In the genomic region with DNA sequence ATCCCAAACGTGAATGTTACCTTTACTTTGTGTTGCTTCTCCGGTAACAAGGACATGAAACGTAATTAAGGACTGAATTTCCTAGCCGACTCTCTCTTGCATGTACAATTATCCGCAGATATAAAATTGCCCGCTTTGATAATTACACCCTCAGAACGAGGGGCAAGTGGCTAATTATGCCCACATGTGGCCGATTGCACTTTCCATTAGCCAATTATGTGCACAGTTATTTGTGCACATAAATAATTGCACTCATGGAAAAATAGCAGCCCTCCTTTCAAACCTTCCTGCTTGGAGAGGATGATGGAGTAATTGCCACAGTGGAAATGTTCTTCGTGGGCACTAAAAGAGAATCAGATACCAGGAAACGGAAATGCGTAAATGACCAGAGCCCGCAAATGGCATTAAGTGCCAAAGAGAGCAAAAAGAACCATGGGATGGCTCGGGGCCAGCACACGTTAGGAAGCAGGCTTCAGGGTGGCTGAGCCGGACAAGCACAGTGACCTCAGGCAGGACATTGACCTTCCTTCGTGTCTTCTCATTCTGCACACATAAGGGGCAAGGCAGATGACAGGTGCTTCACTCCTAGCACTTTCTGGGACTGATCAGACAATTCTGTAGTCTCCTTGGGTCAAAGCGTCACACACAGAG, we compare ENCODE assay signal across 13 mouse cellular contexts.
DNase-seq lines count a peak whose midpoint lies in the region; ATAC-seq and TF ChIP-seq lines count a peak whose summit lies in the region.
"Had no signal": no experiment of that assay in that cellular context is flagged by ENCODE, and none has a peak within 500 bp of the region (broad histone marks: within the 10 kb centered on the region; RNA-seq: fewer than 3 reads in every experiment).

No protein-coding gene starts in this region.

- TF ChIP-seq CTCF in thymus, adult 2 months (IDR thresholded peaks at IDR 0.05; ENCODE audit: borderline replicate concordance, control insufficient read depth, extremely low read depth, insufficient read depth, low read length, poor library complexity), result no peak

- no peak overlapping the region for H3K4me2 ChIP-seq in hindbrain, embryonic 13.5 days
- no peak overlapping the region for H3K4me2 ChIP-seq in hindbrain, embryonic 11.5 days (replicated peaks; ENCODE audit: low read depth, low read length)
- H3K4me2 ChIP-seq in midbrain, embryonic 15.5 days, result peak overlapping the region; percentile 32; the same call in 1 of the 2 replicates
- peak overlapping the region; percentile 47 for H3K4me2 ChIP-seq in forebrain, embryonic 16.5 days (ENCODE audit: low read length)
- H3K4me2 ChIP-seq in neural tube, embryonic 15.5 days, result peak overlapping the region; percentile 45
- H3K4me2 ChIP-seq: liver, embryonic 13.5 days had no signal

- no peak overlapping the region for H3K4me3 ChIP-seq in hindbrain, embryonic 13.5 days
- H3K4me3 ChIP-seq in hindbrain, embryonic 11.5 days (ENCODE audit: low read depth, low read length), result no peak overlapping the region
- H3K4me3 ChIP-seq in midbrain, embryonic 15.5 days, result no peak overlapping the region
- no peak overlapping the region for H3K4me3 ChIP-seq in midbrain, embryonic 10.5 days
- 0 out of 2 replicates have a peak overlapping the region, but pooled peaks have one; percentile 1 for H3K4me3 ChIP-seq in forebrain, embryonic 16.5 days (replicated peaks; ENCODE audit: low read length)
- H3K4me3 ChIP-seq in neural tube, embryonic 15.5 days (replicated peaks), result no peak overlapping the region
- no peak overlapping the region for H3K4me3 ChIP-seq in thymus, adult 2 months (ENCODE audit: control insufficient read depth, insufficient read depth, low read length)
- H3K4me3 ChIP-seq: liver, embryonic 13.5 days; megakaryocyte, embryonic 14.5 days had no signal

- peak overlapping the region; percentile 77 for H3K27ac ChIP-seq in hindbrain, embryonic 13.5 days
- H3K27ac ChIP-seq in hindbrain, embryonic 11.5 days (ENCODE audit: low read depth, low read length), result no peak overlapping the region
- peak overlapping the region; percentile 65; the same call in 1 of the 2 replicates for H3K27ac ChIP-seq in midbrain, embryonic 15.5 days
- H3K27ac ChIP-seq in midbrain, embryonic 10.5 days (replicated peaks), result no peak overlapping the region
- H3K27ac ChIP-seq in forebrain, embryonic 16.5 days (ENCODE audit: low read length), result peak overlapping the region; percentile 58; the same call in 1 of the 2 replicates
- H3K27ac ChIP-seq in neural tube, embryonic 15.5 days (replicated peaks), result peak overlapping the region; percentile 38
- no peak overlapping the region for H3K27ac ChIP-seq in thymus, adult 2 months (ENCODE audit: control insufficient read depth, insufficient read depth, low read length)
- H3K27ac ChIP-seq: liver, embryonic 13.5 days had no signal

- no peak overlapping the region for H3K9ac ChIP-seq in hindbrain, embryonic 13.5 days
- H3K9ac ChIP-seq in hindbrain, embryonic 11.5 days (ENCODE audit: low read depth, low read length), result no peak overlapping the region
- no peak overlapping the region for H3K9ac ChIP-seq in midbrain, embryonic 15.5 days
- H3K9ac ChIP-seq in forebrain, embryonic 16.5 days (replicated peaks; ENCODE audit: low read depth, low read length), result peak overlapping the region; percentile 46; the same call in 1 of the 2 replicates
- H3K9ac ChIP-seq in neural tube, embryonic 15.5 days (replicated peaks), result no peak overlapping the region
- H3K9ac ChIP-seq: liver, embryonic 13.5 days had no signal

- WGBS in hindbrain, embryonic 13.5 days, result 63% methylated on average over 17 of the region's 17 CpGs
- 84% methylated on average over 17 of the region's 17 CpGs for WGBS in hindbrain, embryonic 11.5 days
- WGBS in midbrain, embryonic 15.5 days, result 62% methylated on average over 17 of the region's 17 CpGs
- 84% methylated on average over 17 of the region's 17 CpGs for WGBS in midbrain, embryonic 10.5 days
- whole genome bisulfite sequencing in forebrain, embryonic 16.5 days, result 22% methylated on average over 17 of the region's 17 CpGs
- 49% methylated on average over 17 of the region's 17 CpGs for WGBS in neural tube, embryonic 15.5 days
- 96% methylated on average over 17 of the region's 17 CpGs for WGBS in thymus, adult 2 months

- ATAC-seq in hindbrain, embryonic 13.5 days (ENCODE audit: low FRiP score), result 0 out of 2 replicates have a peak, but pooled peaks have one; percentile 17
- ATAC-seq in hindbrain, embryonic 11.5 days (ENCODE audit: low FRiP score), result no peak
- no peak for ATAC-seq in midbrain, embryonic 15.5 days (replicated peaks)
- peak; percentile 39; the same call in 1 of the 2 replicates for ATAC-seq in forebrain, embryonic 16.5 days
- ATAC-seq in neural tube, embryonic 15.5 days (ENCODE audit: low FRiP score), result peak; percentile 30; the same call in 1 of the 2 replicates

- no peaks in the 10 kb centered on the region for H3K27me3 ChIP-seq in hindbrain, embryonic 13.5 days
- no peaks in the 10 kb centered on the region for H3K27me3 ChIP-seq in hindbrain, embryonic 11.5 days (ENCODE audit: control insufficient read depth, insufficient read depth, low read length)
- no peaks in the 10 kb centered on the region for H3K27me3 ChIP-seq in midbrain, embryonic 15.5 days (replicated peaks)
- no peaks in the 10 kb centered on the region for H3K27me3 ChIP-seq in midbrain, embryonic 10.5 days (ENCODE audit: low read depth, poor library complexity, severe bottlenecking)
- no peaks in the 10 kb centered on the region for H3K27me3 ChIP-seq in forebrain, embryonic 16.5 days (replicated peaks; ENCODE audit: control insufficient read depth, insufficient read depth, low read length)
- H3K27me3 ChIP-seq in neural tube, embryonic 15.5 days (replicated peaks), result no peaks in the 10 kb centered on the region
- no peaks in the 10 kb centered on the region for H3K27me3 ChIP-seq in thymus, adult 2 months (ENCODE audit: control insufficient read depth, insufficient read depth, low read length)
- H3K27me3 ChIP-seq: liver, embryonic 13.5 days had no signal

- DNase-seq in hindbrain, embryonic 11.5 days (ENCODE audit: low spot score), result no peak
- no peak for DNase-seq in midbrain, embryonic 10.5 days (ENCODE audit: low spot score)
- no peak for DNase-seq in thymus, adult 2 months
- DNase-seq in adrenal gland, adult (ENCODE audit: inconsistent age in 2 of 2, low spot score in 1 of 2), result no peak
- DNase-seq: adrenal gland, adult 2 months; heart, adult 11 months; liver, embryonic 13.5 days; thymus, postnatal 4 days had no signal

- TF ChIP-seq POLR2A in thymus, adult 2 months (IDR thresholded peaks at IDR 0.05; ENCODE audit: control insufficient read depth, extremely low read depth, insufficient read depth, low read length, poor library complexity), result no peak

- H3K36me3 ChIP-seq in hindbrain, embryonic 13.5 days, result no peaks in the 10 kb centered on the region
- H3K36me3 ChIP-seq in hindbrain, embryonic 11.5 days (ENCODE audit: control insufficient read depth, insufficient read depth, low read length), result no peaks in the 10 kb centered on the region
- H3K36me3 ChIP-seq in midbrain, embryonic 15.5 days (replicated peaks), result no peaks in the 10 kb centered on the region
- H3K36me3 ChIP-seq in midbrain, embryonic 10.5 days, result no peaks in the 10 kb centered on the region
- no peaks in the 10 kb centered on the region for H3K36me3 ChIP-seq in forebrain, embryonic 16.5 days (ENCODE audit: control insufficient read depth, insufficient read depth)
- H3K36me3 ChIP-seq in neural tube, embryonic 15.5 days, result no peaks in the 10 kb centered on the region
- no peaks in the 10 kb centered on the region for H3K36me3 ChIP-seq in thymus, adult 2 months (ENCODE audit: control insufficient read depth, insufficient read depth, low read length)
- H3K36me3 ChIP-seq: liver, embryonic 13.5 days had no signal

- no peaks in the 10 kb centered on the region for H3K9me3 ChIP-seq in hindbrain, embryonic 13.5 days
- H3K9me3 ChIP-seq in hindbrain, embryonic 11.5 days (ENCODE audit: control insufficient read depth, low read length), result no peaks in the 10 kb centered on the region
- no peaks in the 10 kb centered on the region for H3K9me3 ChIP-seq in midbrain, embryonic 15.5 days
- H3K9me3 ChIP-seq in midbrain, embryonic 10.5 days (replicated peaks), result no peaks in the 10 kb centered on the region
- H3K9me3 ChIP-seq in forebrain, embryonic 16.5 days (ENCODE audit: control insufficient read depth, low read length), result peaks cover 4% of the 10 kb centered on the region; the same call in 1 of the 2 replicates
- H3K9me3 ChIP-seq in neural tube, embryonic 15.5 days (replicated peaks), result no peaks in the 10 kb centered on the region
- H3K9me3 ChIP-seq: liver, embryonic 13.5 days; megakaryocyte, embryonic 14.5 days had no signal

- peaks cover 21% of the 10 kb centered on the region for H3K4me1 ChIP-seq in hindbrain, embryonic 13.5 days (replicated peaks)
- no peaks in the 10 kb centered on the region for H3K4me1 ChIP-seq in hindbrain, embryonic 11.5 days (replicated peaks; ENCODE audit: control insufficient read depth, insufficient read depth, low read length)
- H3K4me1 ChIP-seq in midbrain, embryonic 15.5 days, result peaks cover 15% of the 10 kb centered on the region
- H3K4me1 ChIP-seq in midbrain, embryonic 10.5 days, result peaks cover 8% of the 10 kb centered on the region
- H3K4me1 ChIP-seq in forebrain, embryonic 16.5 days (replicated peaks; ENCODE audit: control insufficient read depth, insufficient read depth, low read length), result peaks cover 15% of the 10 kb centered on the region
- peaks cover 25% of the 10 kb centered on the region for H3K4me1 ChIP-seq in neural tube, embryonic 15.5 days
- peaks cover 3% of the 10 kb centered on the region; the same call in 1 of the 2 replicates for H3K4me1 ChIP-seq in thymus, adult 2 months (replicated peaks; ENCODE audit: control insufficient read depth, insufficient read depth, low read length)

Comparison
In these comparisons a context has a peak if more than half of its experiments do, and no peak if none do; other contexts are left out.
1. ATAC-seq: peak in hindbrain, embryonic 13.5 days (single experiment), forebrain, embryonic 16.5 days (single experiment) and neural tube, embryonic 15.5 days (single experiment); none in hindbrain, embryonic 11.5 days (single experiment) and midbrain, embryonic 15.5 days (single experiment).
2. H3K27ac ChIP-seq: peak in hindbrain, embryonic 13.5 days (single experiment), midbrain, embryonic 15.5 days (single experiment), forebrain, embryonic 16.5 days (single experiment) and neural tube, embryonic 15.5 days (single experiment); none in hindbrain, embryonic 11.5 days (single experiment), midbrain, embryonic 10.5 days (single experiment) and thymus, adult 2 months (single experiment).
3. H3K4me2 ChIP-seq: peak in midbrain, embryonic 15.5 days (single experiment), forebrain, embryonic 16.5 days (single experiment) and neural tube, embryonic 15.5 days (single experiment); none in hindbrain, embryonic 13.5 days (single experiment) and hindbrain, embryonic 11.5 days (single experiment).